Mouse (Mus musculus) spleen, postnatal 10 days (tissue): Measurements from ENCODE around the gene Fam229a.

Source experiments
- DNase-seq, 2 experiments: peaks; one replicate each; pipeline ENCODE4 v3.0.0; 2021 to 2022; ENCODE audit warnings: low spot score in 2 of 2

Fam229a gene

GRCm38 (mm10) chr4:129495672-129496562, 4.9 kb downstream of the Fam229a start:
- no peak for DNase-seq

DNA sequence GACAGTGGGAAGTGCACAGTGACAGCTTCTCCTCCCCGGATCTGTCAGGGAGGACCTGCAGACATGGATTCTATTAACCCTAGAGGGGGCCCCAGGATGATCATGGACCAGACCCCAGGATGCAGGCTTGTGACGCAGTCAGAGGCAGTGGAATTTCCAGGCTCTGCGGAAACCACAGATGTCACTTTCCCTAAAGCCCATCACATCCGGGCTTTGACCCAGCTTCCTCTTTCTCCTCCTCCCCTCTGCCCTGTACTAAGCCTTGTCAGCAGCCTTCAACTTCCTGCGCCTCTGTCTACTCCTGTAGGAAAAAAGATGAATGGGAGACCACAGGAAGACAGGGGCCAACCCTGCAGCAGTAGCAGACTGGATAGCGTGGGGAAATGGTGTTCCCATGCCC, 5.6 kb downstream of the Fam229a start:
- peak in 1 of 2 experiments; percentile 42 for DNase-seq

GRCm38 (mm10) chr4:129498941-129499340, 8.0 kb downstream of the Fam229a start:
- no peak for DNase-seq

DNA sequence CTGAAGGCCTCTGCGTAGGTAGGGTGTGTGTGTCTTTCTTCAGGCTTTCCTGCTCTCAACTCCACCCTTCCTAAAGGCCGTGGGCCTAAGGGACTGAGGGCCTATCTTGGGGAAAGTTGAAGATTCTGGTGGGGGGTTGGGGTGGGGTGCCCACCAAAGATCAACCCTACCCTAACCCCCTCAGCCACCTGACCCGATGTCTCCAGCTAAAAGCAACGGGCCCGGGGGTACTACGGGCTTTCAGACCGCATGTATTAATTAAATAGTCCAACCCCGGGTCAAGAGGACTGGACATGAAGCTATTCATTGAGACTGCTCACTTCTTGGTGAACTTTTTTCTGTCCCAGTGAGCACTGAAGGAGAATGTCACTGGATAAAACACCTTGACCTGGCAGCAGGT, 9.0 kb downstream of the Fam229a start:
- no peak for DNase-seq

- DNase-seq: peak; percentile 71 to 84
These were observed 9.9 kb downstream of the Fam229a start for GRCm38 (mm10) chr4:129500607-129501566.

DNA sequence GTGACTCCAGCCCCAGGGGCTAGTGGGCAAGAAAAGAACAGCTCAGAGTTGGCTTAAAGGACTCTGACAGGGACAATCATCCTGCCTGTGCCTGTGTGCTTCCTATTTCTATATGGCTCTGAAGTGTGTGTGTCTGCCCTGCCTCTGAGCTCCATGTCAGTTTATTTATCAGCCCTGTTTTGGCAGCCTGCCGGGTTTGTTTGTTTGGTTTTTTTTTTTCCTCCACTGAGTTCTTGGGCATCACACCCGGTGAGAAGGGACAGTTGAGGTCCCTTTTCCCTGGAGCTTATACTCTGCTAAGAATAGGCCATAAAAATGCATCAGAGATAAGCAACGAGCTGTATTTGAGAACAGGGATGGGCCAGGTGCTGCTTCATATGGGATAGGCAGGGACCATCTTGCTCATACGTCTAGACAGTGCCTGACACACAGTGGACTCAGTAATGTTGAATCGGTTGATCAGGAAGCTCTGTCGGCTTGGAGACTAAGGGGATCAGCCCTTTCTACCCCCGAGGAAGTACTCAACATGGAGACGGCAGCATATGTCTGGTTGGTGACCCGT, 11.4 kb downstream of the Fam229a start:
- no peak for DNase-seq

GRCm38 (mm10) chr4:129502901-129503444, 12.0 kb downstream of the Fam229a start:
- no peak for DNase-seq

DNA sequence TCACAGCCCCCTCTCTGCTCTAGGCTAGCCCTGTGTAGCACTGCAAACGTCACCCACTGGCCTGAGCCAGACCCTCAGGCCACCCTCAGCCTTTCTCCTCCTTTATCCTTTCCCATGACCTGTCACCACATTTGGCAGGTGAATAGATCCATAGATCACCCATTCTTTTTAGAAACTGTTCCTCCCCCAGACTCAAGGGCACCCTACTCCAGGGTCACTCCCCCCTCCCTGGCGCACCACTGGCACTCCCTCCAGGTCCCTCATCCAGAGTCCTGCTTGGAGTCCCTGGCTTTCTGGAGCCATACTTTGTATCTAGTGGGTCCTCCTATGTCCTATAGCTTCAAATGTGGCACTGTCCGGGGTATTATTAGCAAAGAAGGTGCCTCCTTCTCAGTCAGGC, 14.5 kb downstream of the Fam229a start:
- DNase-seq: no peak

DNA sequence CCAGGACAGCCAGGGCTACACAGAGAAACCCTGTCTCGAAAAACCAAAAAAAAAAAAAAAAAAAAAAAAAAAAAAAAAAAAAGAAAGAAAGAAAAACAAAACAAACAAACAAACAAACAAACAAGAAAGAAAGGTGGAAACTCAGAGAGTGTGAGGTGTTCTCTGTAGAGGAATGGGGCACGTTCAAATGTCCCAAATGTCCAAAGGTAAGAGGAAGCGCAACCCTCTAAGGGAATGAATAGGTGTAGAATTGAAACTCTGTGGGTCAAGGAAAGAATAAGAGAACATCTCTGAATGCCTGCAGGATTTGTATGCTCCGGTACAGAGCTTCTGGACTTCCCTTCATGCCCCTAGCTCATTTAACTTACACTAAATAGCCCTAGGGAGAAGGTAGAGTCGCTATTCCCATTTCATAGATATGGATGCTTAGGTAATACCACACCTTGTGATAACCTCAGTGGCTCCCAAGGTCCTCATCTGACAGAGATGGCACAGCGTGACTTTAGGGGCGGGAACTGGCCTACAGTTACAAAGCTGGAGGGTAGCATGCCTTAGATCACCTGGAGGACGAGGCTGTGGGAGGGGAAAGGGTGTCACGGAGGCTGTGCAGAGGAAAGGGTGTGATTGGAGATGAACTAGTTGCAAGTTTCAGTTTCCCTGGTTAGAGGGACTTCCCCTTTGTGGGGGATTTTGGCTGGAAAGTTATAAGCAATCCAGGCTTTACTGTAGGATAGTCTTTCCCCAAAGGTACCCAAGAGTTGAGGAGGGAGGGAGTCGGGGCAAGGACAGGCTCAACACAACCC, 16.6 kb downstream of the Fam229a start:
- DNase-seq: no peak

- no peak for DNase-seq
These were observed 17.2 kb downstream of the Fam229a start for GRCm38 (mm10) chr4:129508237-129508515.

DNA sequence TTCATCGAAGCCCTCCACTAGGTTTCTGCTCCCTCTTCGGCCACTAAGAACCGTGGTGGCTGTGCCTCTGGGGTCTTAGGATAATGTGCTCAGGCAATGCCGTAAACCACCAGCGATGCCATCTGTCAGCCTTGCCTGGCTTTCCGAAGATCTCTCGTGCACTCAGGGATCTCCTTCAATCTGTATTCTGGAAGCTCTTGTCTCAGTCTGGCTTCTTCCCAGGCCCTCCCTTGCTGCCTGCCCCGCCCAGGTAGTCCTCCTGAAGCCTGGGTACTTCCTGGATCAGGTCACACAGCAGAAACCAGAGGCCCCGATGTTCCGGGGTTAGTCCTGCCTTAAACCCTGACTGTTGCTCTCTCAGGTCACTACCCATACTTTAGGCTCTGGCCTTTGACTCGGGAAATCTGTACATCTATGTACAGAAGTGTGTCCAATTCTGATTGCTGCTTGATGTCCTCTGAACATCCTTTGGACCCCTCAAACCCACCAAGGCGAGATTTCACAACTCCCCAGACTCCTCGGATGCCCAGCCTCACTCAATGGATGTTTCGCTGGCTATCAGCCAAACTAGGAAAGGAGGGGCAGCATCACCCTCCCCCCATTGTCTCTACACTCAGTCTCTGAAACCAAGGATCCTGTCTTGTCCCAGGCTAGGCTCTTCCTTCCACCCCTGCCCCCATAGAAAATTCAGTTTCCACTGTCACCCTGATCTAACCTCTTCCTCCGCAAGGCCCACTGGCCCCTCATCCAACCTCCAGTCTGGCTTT, 18.0 kb downstream of the Fam229a start:
- no peak for DNase-seq

GRCm38 (mm10) chr4:129509650-129510049, 18.7 kb downstream of the Fam229a start:
- no peak for DNase-seq

GRCm38 (mm10) chr4:129510723-129511412, 19.9 kb downstream of the Fam229a start:
- no peak for DNase-seq

DNA sequence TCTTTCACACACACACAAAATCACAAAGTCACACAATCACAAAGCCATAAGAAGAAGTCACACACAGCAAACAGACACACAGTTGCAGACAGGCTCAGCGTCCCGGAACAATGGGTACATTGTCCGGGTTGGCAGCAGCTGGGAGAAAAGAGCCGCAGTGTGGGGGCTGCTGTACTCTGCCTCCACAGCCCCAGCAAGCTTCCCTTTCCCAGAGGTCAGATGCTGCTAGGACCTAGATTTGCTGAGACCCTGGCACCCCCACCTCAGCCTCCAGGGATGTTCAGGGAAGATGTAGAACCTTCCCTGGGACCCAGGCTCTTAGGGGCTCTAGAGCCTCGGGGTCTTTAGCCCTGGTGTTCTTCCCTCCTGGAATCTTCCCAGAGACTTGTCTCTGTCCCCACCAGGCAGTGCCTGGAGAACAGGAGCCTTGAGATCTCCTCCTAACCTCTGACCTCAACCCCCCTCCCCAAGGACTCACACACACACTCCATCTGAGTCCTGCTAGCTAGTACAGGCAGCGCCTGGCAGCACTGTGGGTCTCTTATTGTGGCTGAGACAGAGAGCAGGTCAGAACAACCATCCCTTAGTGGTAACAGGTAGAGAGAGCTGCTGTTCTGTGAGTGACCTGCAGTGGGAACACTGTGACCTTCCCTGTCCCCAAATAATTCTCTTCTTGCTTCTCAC, 20.6 kb downstream of the Fam229a start:
- DNase-seq: no peak

DNA sequence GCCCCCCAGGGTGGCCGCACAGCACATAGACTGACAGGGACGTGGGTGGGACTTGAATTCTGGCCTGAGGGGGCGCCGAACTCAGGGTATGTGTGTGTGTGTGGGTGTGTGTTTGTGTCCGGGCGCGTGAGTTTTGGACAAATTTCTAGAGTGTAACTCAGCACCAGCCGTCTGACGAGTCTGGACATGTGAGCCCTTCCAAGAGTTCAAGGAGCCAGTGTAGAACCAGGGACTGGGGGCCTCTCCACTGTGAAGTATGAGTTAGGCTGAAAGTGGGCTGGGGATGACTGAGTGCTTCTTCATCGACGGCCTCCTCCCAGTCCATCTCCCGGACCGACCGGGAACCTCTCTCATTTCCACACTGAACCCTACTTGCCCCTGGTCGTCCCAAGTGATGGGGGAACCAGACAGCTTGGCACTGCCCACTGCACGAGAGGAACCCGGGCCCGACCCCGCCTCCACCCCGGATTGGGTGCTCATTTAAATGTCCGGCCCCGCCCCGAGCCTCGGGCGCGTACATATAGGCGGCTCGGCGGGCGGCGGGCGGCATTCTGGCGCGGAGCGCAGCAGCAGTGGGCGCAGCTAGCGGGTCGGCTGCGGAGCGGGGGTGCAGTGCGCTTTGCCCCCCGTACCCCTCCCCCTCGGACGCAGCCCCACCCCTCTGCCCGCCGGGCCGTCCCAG, 22.2 kb downstream of the Fam229a start, which contains the start of gene Marcksl1:
Gene Marcksl1, plus strand, starts transcription at position 496 of the 682 bp plus-strand sequence.
- peak; percentile 82 to 92 for DNase-seq

DNA sequence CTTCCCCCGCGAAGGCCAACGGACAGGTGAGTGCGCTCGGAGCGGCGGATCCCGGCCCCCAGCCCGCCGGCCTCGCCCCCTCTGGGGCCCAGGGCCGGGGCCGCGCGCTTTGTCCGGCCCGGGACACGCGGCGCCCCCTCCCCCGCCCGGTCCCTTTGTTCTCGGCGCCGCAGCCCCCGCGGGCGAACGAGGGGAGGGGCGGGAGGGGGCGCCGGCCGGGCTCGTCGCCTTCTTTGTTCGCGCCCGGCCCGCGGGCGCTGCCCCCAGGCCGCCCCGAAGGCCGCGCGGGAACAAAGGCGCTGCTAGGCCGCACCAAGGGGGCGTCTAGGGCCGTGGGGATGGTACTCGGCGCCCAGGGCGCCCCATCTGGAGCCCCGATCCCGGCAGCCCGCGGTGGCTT, 22.9 kb downstream of the Fam229a start:
- DNase-seq: no peak

DNA sequence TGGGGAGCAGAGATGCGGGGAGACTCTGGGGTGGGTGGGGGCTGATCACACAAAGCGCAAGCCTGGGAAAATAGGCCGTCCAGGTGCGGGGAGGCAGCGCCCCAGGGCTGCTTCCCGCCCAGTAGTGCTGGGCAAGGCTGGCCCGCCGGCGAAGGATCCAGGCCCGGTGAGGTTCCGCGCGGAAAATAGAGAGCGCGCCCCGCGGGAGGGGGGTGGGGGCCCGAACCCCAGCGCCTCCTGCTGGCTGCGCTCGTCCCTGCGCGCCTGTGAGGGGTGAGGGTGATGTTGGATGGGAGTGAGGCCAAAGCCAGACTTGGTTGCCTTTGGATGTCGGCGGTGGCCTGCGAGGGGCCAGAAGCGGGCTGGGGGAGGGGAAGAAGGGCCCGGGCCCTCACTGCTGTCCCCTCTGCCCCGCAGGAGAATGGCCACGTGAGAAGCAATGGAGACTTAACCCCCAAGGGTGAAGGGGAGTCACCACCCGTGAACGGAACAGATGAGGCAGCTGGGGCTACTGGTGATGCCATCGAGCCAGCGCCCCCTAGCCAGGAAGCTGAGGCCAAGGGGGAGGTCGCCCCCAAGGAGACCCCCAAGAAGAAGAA, 23.4 kb downstream of the Fam229a start:
- DNase-seq: peak; percentile 73 to 83

DNA sequence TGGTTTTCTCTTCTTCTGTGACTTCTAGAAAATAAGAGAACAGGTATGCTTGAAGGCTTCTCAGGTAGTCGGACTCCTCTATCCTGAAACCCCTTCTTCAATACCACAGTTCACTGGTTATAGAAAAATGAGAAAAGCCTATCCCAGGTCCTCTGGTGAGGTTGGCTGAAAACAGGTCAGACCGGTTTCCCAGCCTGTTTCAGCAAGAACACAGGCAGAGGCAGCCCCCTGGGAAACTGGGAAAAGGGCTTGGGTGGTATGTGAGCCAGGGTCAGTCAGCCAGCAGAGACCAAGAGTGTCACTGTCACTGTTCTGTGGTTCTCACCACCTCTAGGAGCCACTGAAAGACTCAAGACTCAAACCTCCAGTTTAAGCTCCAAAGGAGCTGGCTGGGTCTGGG, 25.9 kb downstream of the Fam229a start:
- no peak for DNase-seq
